Mouse (Mus musculus) kidney, adult 9 months (tissue): ENCODE results near the gene Osgep.
"Not testable (repeated sequence)": the region's sequence is repeated elsewhere in the genome, so short reads cannot be mapped to it uniquely, and the experiment has no call there.

Experiments used
- DNase-seq: peaks from one replicate; pipeline ENCODE4 v3.0.0; 2022

Gene Osgep

GRCm38 (mm10) chr14:50930754-50931492 is 6.2 kb upstream of the Osgep start, which contains the start of the genes Pip4p1 and Pnp:
Pip4p1 (minus strand) TSS chr14:50930856.
Pnp (plus strand) TSS chr14:50931082.
- DNase-seq = peak; percentile 100

- peak; percentile 82 for DNase-seq
Measured at GRCm38 (mm10) chr14:50930377-50930753, 5.7 kb upstream of the Osgep start.

DNA sequence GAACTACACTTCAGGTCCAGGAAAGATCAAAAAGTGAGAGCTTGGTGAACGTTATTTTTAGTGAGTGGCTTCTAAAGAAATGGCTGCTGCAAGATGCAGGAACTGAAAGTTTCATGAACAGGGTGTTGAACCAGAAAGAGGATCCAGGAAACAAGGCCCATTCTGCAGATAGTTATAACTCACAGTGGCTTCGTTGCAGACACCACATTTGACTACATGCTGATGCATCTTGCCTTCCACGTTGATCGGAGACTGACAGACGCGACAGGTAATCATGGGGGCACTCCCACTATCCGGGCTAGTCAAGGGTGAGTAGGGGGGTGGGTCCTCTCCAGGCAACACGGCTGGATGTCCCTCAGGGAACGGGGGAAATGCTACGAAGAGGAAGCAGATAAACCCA is 5.3 kb upstream of the Osgep start:
- DNase-seq = no peak

GRCm38 (mm10) chr14:50927366-50927765 is 2.7 kb upstream of the Osgep start:
- no peak for DNase-seq

DNA sequence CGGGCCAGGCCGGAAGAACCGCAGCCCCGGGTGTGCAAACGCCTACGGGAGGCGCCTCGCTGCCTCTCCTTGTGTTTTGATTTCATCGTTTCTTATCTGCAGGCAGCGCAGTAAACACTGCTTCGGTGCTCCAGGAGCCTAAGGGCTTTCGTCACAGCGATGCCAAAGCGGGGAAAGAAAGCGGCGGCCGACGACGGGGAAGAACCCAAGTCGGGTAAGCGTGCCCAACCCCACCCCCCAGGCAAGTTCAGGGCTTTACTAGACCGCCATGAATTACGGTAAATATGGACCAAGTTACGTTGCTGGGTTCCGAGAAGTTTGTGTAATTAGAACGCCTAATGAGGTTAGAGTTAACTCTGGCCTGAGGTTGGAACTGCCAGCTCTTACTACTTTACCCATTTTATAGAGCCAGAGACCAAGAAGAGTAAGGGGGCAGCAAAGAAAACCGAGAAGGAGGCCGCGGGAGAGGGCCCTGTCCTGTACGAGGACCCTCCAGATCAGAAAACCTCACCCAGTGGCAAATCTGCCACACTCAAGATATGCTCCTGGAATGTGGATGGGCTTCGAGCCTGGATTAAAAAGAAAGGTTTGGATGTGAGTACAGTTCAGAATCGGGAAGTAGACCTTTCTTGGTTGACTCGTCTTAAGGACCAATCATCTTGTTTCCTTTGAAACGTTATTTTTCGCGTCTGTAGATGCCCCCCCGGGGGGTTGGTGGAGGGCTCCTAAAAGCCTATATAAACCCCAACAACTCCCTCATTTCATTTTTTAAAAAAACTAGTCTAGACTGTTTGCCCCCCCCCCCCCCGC is 623 bp upstream of the Osgep start:
- no peak for DNase-seq

DNA sequence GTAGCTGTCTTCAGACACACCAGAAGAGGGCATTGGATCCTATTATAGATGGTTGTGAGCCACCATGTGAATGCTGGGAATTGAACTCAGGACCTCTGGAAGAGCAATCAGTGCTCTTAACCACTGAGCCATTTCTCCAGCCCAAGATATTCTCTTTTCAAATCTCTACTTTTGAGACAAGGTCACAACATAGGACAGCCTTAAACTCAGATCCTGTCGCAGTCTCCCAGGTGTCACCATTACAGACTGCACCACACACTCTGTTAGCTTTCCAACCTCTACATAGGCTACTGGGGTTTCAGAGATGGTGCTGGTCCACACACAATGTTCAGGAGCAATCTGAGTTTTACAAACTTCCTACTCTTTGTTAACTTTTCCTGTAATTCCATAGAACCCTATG is 1.3 kb downstream of the Osgep start:
- not testable (repeated sequence) for DNase-seq

DNA sequence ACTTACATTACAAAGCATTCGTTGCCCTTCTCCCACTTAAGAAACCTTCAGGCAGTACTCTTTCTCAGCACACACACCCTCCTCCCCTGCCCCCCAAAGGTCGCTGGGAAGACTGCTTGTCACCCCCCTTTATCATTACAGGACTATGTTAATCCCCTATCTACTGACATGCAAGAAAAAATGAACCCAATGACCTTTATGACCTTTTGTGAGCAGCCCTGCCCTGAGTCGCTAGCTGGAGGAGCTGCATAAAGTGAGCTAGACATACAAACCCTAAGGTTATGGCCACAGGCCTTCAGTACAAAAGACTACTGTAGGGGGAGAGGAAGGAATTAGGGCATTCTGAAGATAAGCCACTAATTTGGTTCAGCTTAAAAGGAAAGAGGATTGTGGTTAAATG is 13.3 kb downstream of the Osgep start:
- no peak for DNase-seq

- DNase-seq = no peak
Measured at GRCm38 (mm10) chr14:50908126-50908525, 16.6 kb downstream of the Osgep start.

GRCm38 (mm10) chr14:50905327-50905726 is 19.4 kb downstream of the Osgep start:
- not testable (repeated sequence) for DNase-seq

GRCm38 (mm10) chr14:50904828-50905129 is 19.9 kb downstream of the Osgep start:
- no peak for DNase-seq

DNA sequence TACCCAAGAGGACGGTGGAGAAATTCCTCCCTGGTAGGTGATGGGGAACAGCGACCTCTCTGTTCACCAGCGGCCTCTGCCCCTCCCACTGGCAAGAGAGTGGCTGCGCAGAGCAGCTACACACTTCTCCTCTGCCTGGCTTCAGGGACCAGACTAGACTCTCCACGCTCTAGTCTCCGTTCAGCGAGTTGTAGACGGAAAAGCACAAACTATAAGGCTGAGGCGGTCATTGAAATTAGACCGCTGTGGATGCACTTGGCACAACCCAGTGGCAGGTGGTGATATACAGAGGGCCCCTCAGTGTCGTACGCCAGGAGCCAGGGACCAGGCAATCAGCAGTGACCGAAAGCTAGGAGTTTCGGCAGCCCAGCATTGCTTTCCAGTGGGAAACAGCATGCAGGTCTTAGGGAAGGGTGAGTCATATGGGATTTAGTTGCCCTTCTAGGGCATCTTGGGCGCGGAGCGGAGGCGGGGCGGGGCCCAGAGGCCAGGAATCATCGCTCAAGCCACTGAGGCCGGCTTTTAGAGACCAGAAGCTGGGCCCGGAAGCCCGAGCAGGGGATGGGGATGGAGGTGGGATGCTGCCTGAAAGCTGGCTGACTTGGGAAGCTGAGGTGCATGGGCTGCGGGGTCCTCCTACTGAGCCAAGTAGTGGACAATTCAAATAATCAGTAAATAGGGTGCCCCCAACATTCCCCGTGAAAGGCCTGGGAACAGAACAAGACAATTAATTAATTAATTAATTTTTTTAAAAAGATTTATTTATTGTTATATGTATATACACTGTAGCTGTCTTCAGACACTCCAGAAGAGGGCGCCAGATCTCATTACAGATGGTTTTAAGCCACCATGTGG is 20.5 kb downstream of the Osgep start:
- no peak for DNase-seq

GRCm38 (mm10) chr14:50897992-50898391 is 26.7 kb downstream of the Osgep start:
- not testable (repeated sequence) for DNase-seq

DNA sequence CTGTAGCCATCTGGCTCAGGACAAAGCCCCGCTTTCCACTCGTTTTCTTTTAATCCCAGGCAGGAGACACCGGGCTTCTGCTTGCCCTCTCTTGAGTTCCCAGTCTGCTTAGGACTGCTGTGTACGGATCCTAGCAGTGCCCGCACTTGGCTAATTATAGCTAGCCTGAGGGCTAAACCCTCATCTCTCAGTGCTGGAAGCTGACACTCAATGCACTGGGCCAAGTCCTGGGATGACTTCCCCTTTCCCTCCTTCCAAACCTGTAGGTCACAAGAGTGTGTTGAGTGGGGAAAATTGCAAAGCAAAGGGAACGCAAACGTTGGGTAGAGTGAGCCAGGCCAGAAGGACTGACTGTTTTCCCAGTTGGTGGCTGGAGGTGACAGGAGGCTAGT is 27.3 kb downstream of the Osgep start, which contains the start of gene Klhl33:
Klhl33 (minus strand) TSS at position 134 of the 392 bp plus-strand sequence.
- no peak for DNase-seq

GRCm38 (mm10) chr14:50896747-50897373 is 27.8 kb downstream of the Osgep start:
- no peak for DNase-seq

DNA sequence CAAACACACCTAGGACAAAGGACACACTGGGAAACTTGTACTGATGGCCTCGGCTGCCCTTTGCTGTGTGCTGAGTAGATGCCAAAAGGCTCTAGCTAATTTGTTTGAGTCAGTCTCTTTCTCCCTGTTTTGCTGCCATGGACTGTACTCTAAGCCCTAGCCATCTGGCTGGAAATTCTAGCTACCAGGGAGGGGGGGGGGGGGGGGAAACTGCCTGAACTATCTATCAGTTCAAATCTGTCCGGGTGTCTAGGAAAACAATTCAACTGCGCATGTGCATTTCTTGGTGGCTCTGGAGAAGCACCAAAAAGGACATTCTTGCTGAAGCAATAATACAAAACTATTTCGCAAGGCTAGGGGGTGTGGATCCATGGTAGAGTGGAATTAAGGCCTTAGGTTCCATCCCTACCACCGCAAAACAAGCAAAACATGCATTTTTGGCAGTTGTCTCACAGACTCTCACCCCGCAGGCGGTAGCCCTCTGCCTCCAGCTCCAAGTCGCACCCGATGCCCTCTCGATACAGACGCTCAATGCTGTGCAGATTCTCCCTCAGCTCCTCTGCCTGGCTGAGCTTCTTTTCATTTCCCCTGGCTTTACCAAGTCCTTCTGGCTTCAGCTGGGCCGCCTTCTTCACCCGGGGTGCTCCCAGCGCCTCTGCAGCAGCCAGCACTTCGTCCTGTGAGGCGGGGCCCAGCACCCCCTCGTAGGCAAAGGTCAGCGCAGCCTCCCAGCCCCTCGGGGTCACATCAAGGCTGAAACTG is 28.5 kb downstream of the Osgep start:
- peak; percentile 57 for DNase-seq

DNA sequence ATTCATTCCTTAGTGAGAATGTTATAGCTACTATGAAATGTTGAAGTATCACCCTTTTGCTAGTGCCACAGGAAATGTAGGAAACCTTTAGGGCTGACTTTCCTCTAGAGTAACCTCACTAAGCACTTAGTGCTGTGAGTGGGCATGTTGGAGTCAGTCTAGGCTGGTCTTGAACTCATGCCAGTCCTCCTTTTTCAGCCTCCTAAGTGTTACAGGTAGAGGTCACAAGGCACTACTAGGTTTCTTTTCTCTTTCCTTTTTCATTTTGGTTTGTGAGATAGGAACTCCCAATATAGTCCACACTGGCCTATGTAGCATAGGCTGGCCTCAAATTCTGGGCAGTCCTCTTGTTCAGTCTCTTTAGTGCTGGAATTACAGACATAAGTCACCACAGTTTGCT is 29.3 kb downstream of the Osgep start:
- DNase-seq = no peak

DNA sequence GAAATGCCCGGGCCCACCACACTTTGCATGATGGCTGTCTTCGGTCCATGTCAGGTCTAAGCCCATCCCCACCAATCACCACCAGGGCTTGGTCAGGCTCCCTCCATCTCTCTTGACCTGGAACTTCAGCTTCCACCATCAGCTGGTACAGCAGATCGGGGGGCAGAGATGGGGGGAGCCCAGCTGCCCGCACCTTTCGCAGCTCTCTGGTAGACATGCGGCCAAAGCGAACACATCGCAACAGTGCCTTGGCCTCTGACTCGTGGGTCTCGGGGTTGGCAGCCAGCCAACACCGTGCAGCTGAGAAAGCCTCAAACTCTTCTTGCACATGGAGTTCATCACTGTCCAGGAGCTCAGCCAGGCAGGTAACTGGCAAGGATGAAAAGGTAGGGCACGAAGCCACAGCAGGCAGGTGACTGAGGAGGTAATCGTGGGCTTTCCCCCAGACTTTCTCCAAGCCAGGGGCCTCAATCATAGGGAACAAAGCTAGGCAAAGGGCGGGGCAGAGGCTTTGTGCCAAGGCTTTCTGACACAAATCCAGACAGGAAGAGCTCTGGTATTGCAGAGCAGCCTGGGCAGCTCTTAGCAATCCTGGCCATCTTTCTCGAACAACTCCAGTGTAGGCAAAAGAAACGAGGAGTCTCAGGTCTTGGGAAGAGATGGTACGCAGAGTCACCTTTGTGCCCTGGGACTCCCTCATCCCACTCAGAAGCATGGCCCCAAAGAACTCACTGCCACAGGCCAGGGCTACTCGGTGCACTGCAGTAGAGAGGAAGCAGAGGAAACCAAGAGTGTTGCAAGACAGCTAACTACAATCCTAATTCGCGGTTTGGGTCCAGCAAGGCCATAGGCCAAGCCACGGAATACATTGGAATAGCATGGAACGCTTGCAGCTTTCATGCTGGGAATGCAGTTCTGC is 31.9 kb downstream of the Osgep start:
- no peak for DNase-seq

DNA sequence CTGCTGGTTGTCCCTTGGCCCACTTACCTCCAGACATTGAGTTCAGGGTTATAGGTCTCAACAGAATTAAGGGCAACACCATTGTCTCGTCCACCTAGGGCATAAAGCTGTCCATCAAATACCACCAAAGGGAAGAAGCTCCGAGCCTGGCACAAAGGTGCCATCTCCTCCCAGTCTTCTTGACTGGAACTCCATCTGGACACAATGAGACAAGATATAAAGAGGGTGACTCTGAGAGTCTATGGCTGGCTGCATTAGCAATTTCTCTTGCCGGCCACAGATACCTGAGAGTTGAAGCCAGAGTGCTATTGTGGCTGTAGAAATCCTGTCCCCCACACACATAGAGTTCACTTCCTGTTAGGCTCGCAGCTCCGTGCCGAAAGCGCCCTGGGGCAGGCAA is 32.6 kb downstream of the Osgep start:
- DNase-seq = no peak

DNA sequence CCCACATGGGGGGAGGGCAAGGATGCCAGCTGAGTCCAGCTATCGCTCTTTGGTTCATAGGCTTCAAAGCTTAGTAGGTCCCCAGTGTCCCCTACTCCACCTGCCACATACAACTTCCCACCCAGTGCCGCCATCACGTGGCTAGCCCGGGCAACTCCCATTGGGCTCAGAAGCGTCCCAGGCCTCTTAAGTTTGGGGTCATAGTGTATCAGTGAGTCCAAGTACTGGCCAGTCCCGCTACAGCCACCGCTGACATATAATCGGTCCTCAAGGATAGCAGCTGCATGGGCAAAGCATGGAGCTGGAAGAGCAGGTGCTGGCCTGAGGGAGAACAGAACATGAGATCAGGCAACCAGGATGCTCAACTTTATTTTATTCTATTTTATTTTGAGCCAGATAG is 33.1 kb downstream of the Osgep start:
- DNase-seq = no peak

DNA sequence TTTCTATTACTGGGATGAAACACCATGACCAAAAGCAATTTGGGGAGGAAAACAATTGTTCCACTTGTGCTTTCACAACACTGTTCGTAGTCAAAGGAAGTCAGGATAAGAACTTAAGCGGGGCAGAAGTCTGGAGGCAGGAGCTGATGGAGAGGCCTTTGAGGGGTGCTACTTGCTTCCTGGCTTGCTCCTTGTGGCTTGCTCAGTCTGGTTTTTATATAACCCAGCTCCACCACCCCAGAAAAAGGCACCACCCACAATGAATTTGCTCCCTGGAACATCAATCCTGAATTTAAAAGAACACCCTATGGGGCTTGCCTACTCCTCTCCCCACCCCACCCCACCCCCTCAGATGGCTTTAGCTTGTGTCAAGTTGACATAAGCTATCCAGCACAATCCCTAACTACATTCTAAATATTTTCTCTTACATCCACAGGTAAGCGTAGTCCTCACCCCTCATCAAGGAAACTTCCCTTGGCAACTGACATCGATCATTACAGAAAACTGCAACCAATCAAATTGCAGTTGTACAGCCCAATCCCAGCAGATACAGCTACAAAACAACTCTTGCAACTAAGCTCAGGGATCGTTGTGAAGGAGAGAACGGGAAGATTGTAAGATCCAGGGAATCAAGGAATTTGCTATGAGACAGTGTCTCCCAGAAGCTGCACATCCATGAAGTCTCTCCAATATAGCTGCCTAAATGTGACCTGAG is 48.3 kb downstream of the Osgep start:
- DNase-seq = no peak
